Mouse (Mus musculus) left cerebral cortex, adult 18-20 months (tissue): Measurements from ENCODE around the gene Ush1c. TPM values are rescaled to one million over a fixed set of nuclear protein-coding genes. Genes with fewer than 3 reads are reported as not detected.

Experiments
- DNase-seq, 2 experiments: peaks; one replicate each; pipeline ENCODE4 v3.0.0; 2021 to 2022; ENCODE audit warnings: low spot score in 2 of 2, mixed read lengths in 1 of 2
- long read RNA-seq, 2 experiments: library from polyadenylated mRNA; stranded (forward); transcript quantifications; one replicate each; pipeline ENCODE4 v2.0.0; 2021
- total RNA-seq, 2 experiments: library from RNA; stranded (reverse); gene quantifications; 2 replicates each; pipeline ENCODE4 v1.2.3; 2021

The Ush1c gene
- total RNA-seq: under 1 TPM in 1 of 2 experiments, not detected in 1; 0.28 TPM
- long read RNA-seq, experiment 1: 0 reads
- long read RNA-seq, experiment 2: 0 reads

DNA sequence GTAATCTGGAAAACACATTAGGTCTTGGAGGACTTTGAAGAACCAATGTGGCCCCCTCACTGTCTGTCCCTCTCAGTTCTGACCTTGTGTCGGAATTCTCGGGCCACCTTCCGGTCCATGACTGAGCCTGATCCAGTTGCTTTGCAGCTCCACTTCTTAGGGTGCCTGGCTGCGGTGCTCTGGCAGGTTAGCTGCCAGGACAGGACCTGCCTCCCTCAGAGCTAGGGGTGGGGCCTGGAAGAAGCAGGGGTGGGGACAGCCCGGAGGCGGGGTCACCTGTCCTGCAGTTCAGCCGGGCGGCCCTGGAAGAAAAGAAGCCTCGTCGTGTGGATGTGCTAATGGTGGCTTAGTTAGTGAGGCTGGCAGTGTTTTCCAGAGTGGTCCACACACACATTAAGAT lies at the start of gene Ush1c:
Gene Ush1c, minus strand, starts transcription at position 158 of the 400 bp plus-strand sequence.
- DNase-seq: no peak

- DNase-seq: no peak
Observed at GRCm38 (mm10) chr7:46287051-46287450, 48.7 kb upstream of the Ush1c start.

- DNase-seq: no peak
Observed at GRCm38 (mm10) chr7:46286391-46286790, 48.1 kb upstream of the Ush1c start.

- DNase-seq: no peak
Observed at GRCm38 (mm10) chr7:46285161-46285839, 47.0 kb upstream of the Ush1c start.

DNA sequence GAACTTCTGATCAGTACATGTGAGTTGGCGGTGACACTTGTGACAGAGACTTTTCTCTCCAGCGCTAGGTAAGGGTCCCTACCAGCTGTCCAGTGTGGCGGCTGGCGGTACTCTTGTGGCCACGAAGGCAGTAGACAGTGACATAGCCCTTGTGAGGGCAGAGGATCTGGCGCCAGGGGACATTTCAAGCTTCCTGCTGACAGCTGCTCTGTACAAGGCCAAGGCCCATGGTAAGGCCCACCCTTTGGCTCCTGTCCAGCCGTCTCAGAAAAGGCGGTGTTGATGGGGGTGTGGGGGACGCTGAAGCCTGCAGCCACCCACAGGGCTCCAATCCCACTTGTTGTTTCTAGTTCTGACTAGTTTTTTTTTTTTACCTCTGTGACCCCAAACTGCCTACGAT lies 45.4 kb upstream of the Ush1c start:
- DNase-seq: no peak

DNA sequence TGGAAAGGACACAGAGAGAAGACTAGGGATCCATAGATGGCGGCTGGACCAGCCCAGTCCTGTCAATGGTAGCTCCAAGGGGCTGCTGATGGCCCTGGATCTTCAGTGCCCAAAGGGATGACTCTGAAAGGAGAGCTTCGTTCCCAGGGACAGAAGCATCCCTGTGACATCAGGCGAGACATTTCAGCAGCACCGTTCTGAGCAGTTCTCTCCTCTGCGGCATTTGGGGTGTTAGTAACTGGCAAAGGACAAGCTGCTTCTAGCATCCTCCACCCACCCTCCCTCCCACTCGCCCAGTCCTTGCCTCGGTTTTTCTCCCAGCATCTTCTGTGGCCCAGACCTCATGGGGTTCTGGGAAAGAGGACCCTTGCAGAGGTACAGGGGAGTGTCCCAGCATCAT lies 44.0 kb upstream of the Ush1c start:
- DNase-seq: no peak

GRCm38 (mm10) chr7:46280896-46281295 lies 42.6 kb upstream of the Ush1c start:
- no peak for DNase-seq

DNA sequence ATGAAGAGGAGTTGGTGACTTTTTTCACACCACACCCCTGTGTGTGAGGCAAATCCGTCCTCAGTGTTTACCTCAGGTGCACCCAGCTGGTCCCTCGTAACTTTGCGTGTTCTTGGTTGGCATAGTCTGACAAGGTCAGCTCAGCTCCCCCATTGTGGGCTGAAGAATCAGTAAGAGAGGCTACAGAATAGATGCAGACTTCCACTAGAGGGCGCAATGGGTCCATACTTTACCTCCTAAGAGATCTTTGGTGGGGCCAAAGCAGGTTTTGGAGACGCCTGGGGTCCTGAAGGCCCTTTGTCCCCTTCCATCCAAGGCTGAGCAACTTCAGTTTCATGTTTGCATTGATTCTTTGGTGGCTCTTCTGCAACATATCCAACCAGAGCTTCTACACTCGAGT lies 41.6 kb upstream of the Ush1c start:
- peak; percentile 62 to 79 for DNase-seq

DNA sequence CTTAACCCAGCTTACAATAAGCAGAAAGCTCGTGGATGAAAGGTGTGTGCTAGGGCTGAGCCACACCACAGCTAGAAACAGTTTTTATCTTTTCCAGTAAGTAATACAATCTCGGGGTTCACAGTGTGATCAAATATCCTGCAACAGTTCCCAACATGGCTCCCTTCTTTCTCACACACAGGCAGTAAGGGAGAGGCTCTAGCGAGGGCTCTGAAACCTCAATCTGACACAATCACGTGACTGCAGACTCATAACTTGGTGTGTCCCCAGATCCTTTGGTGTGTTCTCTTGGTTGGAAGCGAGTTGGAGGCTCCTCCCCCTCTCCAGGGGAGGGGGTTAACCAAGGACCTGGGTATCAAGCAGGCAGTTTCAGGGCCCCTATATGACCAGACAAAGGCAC lies 37.9 kb upstream of the Ush1c start:
- no peak for DNase-seq

GRCm38 (mm10) chr7:46251841-46252240 lies 13.5 kb upstream of the Ush1c start:
- no peak for DNase-seq

- DNase-seq: no peak
Observed at GRCm38 (mm10) chr7:46247606-46248005, 9.3 kb upstream of the Ush1c start.

DNA sequence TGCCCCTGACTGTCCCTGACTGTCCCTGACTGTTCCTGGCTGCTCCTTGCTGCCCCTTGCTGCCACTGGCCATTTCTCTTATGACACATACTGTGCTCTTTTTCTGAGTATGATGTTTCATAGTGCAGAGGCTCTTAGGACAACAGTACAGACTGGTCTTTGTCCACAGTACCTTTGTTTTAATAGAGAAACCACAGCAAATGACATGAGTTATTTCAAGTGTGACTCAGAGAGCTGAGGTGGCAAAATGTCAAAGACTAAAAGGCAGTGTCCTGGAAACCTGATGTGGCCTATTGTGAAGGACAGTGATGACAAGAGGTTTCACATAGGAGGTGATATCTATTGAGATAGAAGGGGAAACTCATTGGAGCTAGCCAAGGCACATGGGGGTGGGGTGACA lies 8.6 kb upstream of the Ush1c start:
- no peak for DNase-seq

DNA sequence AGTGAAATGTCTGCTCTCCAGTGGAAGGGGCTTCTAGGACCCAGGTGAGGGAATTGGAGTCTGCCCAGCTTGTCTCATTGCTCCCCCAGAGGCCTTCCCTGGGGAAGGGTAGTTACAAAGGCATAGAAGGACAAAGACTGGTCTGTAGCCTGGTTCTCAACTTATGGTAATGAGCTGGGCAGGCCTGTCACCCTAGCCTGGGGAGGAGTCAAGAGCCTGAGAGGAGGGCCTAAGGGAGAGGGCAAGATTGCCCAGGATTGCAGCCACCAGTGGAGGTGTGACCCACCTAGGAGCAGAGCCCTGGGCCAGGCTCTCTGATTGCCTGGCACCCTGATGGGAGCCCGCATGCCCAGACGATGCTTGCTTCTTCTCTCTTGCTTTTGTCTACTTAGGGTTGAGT lies 2.4 kb upstream of the Ush1c start, which contains the start of gene Otog:
Gene Otog, plus strand, starts transcription at position 292 of the 400 bp plus-strand sequence.
- no peak for DNase-seq

- no peak for DNase-seq
Observed at GRCm38 (mm10) chr7:46240091-46240490, 1.8 kb upstream of the Ush1c start.

- DNase-seq: no peak
Observed at GRCm38 (mm10) chr7:46237192-46237591, 1.1 kb downstream of the Ush1c start.

- DNase-seq: no peak
Observed at GRCm38 (mm10) chr7:46236363-46236762, 1.9 kb downstream of the Ush1c start.

DNA sequence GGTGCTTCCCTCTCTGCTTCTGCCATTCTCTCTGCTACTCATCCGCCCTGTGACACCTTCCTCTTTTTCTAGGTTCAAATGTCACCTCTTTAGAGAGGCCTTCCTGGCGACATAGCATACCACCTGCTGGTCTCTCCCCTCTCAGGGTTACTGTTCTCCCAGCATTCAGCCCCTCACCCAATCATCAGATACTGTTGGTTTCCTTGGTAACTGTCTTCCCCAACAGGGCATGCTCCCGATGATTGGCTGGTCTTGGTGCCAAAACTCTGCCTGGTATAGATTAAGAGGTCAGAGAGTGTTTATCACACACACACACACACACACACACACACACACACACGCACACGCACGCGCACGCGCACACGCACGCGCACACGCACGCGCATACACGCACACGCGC lies 2.4 kb downstream of the Ush1c start:
- no peak for DNase-seq

GRCm38 (mm10) chr7:46226936-46227335 lies 11.4 kb downstream of the Ush1c start:
- DNase-seq: no peak

DNA sequence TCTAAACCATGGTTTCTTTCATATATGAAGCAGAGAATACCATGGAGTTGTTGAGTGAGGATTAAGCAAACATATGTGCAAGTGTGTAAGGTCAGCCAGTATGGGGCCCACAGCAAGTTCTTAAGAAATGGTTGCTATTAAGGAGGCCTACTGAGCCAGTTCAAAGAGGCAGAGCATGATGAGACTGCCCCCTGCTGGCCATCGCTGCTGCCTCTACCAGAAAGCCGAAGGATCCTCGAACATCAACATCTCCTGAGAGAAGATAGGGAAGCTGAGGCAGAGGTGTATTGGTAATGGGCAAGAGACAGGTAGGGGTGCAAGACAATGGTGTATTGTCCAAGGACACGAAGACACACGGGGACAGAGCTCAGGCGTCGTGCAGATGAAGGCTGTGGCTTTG lies 12.1 kb downstream of the Ush1c start:
- DNase-seq: peak; percentile 63 to 80

GRCm38 (mm10) chr7:46220591-46221129 lies 17.6 kb downstream of the Ush1c start:
- DNase-seq: no peak

DNA sequence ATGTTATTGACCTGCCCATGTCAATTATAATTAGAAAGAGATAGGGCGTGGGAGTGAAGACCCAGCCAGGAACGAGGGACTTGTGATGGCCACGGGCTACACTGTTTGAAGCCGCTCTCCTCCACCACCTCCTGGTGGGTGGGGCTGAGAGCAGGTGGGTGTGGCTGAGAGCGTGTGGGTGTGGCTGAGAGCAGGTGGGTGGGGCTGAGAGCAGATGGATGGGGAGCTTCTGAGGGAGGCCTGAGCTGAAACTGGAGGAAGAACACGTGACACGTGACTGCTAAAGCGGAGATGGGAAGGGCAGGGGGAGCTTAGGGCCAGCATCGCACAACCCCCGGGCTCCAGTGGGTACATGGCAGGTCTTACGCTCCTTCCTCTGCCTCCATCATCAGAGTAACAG lies 19.9 kb downstream of the Ush1c start:
- peak in 1 of 2 experiments; percentile 6 for DNase-seq

- no peak for DNase-seq
Observed at GRCm38 (mm10) chr7:46216481-46216880, 21.8 kb downstream of the Ush1c start.

DNA sequence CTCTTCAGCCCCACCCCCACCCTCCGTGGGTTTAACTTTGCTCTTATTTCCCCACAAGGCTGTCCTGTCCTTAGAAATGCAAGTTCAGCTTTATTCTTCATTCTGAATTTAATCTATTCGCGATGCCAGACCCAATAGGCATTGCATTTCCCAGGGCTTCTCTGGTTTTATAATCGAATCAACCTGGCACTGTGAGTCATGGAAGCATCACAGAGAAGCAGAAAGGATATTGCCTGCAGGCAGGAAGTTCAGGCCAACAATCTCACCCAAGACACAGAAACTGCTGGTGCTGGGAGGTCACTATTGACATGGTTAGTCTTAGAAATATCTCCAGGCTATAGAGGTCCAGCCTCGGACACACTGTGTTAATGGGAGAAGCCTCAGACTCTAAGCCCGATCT lies 28.0 kb downstream of the Ush1c start:
- DNase-seq: no peak
